Mouse (Mus musculus) midbrain, embryonic 11.5 days (tissue): ENCODE measurements at regions not wholly inside any gene's neighbourhood (a gene's known extent, or its start where the extent isn't known, plus 50 kb on each side); places are given as distances from the start of the nearest gene placed in this dataset.

Experiments
- ATAC-seq: fragments of 200-750 bp; cut with Nextera tagmentation; 2 replicates; pipeline ENCODE4 v1.8.0; 2017; ENCODE audit warnings: moderate TSS enrichment, moderate library complexity; ENCODE audit not compliant: low FRiP score
- DNase-seq: peaks from one replicate; pipeline ENCODE4 v3.0.0; 2015; ENCODE audit warnings: low spot score; ENCODE audit errors: missing footprints
- H3K27ac ChIP-seq: fragments of 300-500 bp; sonication (generic); 2 replicates; pipeline ENCODE4 v1.5.1; 2014; ENCODE audit warnings: low read depth, low read length
- H3K27me3 ChIP-seq: fragments of 300-500 bp; sonication (generic); 2 replicates; pipeline ENCODE4 v1.6.1; 2014; ENCODE audit warnings: mild to moderate bottlenecking, low read length, moderate library complexity, mixed read lengths; ENCODE audit not compliant: control insufficient read depth, insufficient read depth
- H3K36me3 ChIP-seq: fragments of 300-500 bp; sonication (generic); 2 replicates; pipeline ENCODE4 v1.6.1; 2014; ENCODE audit warnings: mild to moderate bottlenecking, low read length, moderate library complexity, mixed read lengths; ENCODE audit not compliant: control insufficient read depth, insufficient read depth
- H3K4me1 ChIP-seq: fragments of 300-500 bp; sonication (generic); 2 replicates; pipeline ENCODE4 v1.6.1; 2014; ENCODE audit warnings: low read length; ENCODE audit not compliant: control insufficient read depth, insufficient read depth
- H3K4me2 ChIP-seq: fragments of 300-500 bp; sonication (generic); 2 replicates; pipeline ENCODE4 v1.6.1; 2014; ENCODE audit warnings: mild to moderate bottlenecking, moderate library complexity
- H3K4me3 ChIP-seq: fragments of 300-500 bp; sonication (generic); 2 replicates; pipeline ENCODE4 v1.5.1; 2014; ENCODE audit warnings: low read depth, low read length
- H3K9ac ChIP-seq: fragments of 300-500 bp; sonication (generic); 2 replicates; pipeline ENCODE4 v1.6.1; 2014; ENCODE audit warnings: low read length
- H3K9me3 ChIP-seq: fragments of 300-500 bp; sonication (generic); 2 replicates; pipeline ENCODE4 v1.6.1; 2016; ENCODE audit warnings: low read length; ENCODE audit not compliant: control insufficient read depth
- WGBS: fragments of 180-500 bp; shearing (Covaris S2); extraction: QIAGEN DNeasy Blood & Tissue Kit; methylation state at CpG from one replicate; pipeline ENCODE4 v1.1.7; 2014; 5-methylcytosine and 5-hydroxymethylcytosine counted together

DNA sequence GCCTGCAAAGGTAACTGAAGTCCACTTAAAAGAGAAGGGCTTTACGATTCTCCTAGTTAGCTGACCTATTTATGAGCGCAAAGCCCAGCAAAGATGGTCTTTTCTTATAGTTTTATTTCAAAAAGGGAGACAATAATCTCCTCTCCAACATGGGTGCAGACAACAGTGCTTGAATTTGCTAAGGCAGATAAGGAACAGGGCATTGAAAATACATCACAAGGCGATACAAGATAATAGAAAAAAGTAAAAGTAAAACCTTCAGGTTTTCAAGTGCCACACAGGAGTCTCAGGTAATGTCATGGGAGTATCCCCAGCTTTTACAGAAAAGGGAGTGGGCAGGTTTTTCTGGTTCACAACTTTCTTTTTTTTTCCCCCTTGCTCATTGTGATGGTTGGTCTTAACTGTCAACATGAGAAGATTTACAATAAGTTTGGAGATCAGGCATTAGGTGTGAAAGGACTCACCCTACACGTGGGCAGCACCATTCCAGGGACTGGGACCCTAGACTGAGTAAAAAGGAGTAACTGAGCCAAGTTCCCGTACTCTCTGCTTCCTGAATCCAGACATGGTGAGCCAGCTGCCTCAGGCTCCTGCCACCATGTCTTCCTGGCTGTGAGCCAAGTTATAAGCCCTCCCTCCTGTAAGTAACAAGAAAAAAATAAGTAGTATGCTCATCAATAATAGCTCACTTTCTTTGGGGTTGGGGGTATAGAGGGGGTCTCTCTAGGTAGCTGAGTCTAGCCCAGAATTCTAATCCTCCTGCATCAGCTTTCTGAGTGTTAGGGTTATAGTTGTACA is 78.1 kb upstream of the Serbp1 start:
- ATAC-seq, result no peak
- Histone ChIP-seq H3K27ac (no peak overlapping the region), H3K36me3 (no peaks in the 10 kb centered on the region), H3K27me3 (no peaks in the 10 kb centered on the region), H3K9me3 (no peaks in the 10 kb centered on the region), H3K4me1 (no peaks in the 10 kb centered on the region), H3K9ac (no peak overlapping the region), H3K4me3 (no peak overlapping the region), H3K4me2 (no peak overlapping the region)
- 83% methylated on average over 5 of the region's 5 CpGs for WGBS
- DNase-seq, result peak; percentile 66

- H3K9ac ChIP-seq, result no peak overlapping the region
- H3K27ac ChIP-seq, result no peak overlapping the region
- H3K4me3 ChIP-seq, result no peak overlapping the region
- 0 out of 2 replicates have a peak, but pooled peaks have one; percentile 20 for ATAC-seq
- H3K4me1 ChIP-seq, result no peaks in the 10 kb centered on the region
- H3K4me2 ChIP-seq, result no peak overlapping the region; the same call in 1 of the 2 replicates
- peak; percentile 75 for DNase-seq
- H3K27me3 ChIP-seq, result no peaks in the 10 kb centered on the region
- no peaks in the 10 kb centered on the region for H3K9me3 ChIP-seq
- 24% methylated on average over 2 of the region's 2 CpGs for WGBS
- no peaks in the 10 kb centered on the region for H3K36me3 ChIP-seq
These were observed 78.8 kb upstream of the Serbp1 start for GRCm38 (mm10) chr6:67159224-67159623.

- H3K4me3 ChIP-seq, result no peak overlapping the region
- H3K9me3 ChIP-seq, result no peaks in the 10 kb centered on the region
- no peak overlapping the region for H3K27ac ChIP-seq
- 6% methylated on average over 10 of the region's 10 CpGs for WGBS
- no peak overlapping the region for H3K9ac ChIP-seq
- no peaks in the 10 kb centered on the region for H3K36me3 ChIP-seq
- DNase-seq (peak; percentile 97), ATAC-seq (peak; percentile 88)
- H3K4me2 ChIP-seq, result no peak overlapping the region; the same call in 1 of the 2 replicates
- no peaks in the 10 kb centered on the region for H3K27me3 ChIP-seq
- no peaks in the 10 kb centered on the region for H3K4me1 ChIP-seq
These were observed 79.2 kb upstream of the Serbp1 start for GRCm38 (mm10) chr6:67158765-67159164.

DNA sequence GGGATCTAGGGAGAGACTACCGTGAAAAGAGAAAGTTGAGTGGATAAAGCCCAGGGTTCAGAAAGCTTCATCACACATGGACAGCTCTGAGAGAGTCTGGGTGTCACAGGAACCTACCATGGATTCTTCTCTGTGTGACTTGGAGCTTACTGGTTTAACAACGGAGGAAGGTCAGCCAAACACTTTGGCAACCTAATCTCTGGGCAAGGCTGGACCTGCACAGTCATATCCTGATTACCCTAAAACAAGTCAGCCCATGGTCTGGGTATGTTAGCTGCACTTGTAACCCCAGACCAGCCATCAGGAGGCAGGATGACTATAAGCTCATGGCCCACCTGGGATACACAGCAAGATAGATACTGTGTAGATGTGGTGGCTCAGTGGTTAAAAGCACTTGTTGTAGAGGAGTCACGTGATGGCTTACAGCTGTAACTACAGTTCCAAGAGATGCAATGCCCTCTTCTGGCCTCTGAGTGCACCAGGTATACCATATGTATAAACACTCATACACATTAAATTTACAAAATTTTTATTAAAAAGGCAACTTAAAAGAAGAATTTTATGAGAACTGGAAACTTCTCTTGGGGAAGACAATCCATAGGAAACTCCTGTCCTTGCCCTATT is 85.0 kb upstream of the Serbp1 start:
- H3K27me3 ChIP-seq, result no peaks in the 10 kb centered on the region
- ATAC-seq, result no peak

GRCm38 (mm10) chr6:67151515-67151914 is 86.5 kb upstream of the Serbp1 start:
- Histone ChIP-seq H3K27me3 (no peaks in the 10 kb centered on the region), H3K4me2 (no peak overlapping the region), H3K4me1 (no peaks in the 10 kb centered on the region), H3K4me3 (no peak overlapping the region), H3K36me3 (no peaks in the 10 kb centered on the region), H3K9ac (no peak overlapping the region), H3K9me3 (no peaks in the 10 kb centered on the region), H3K27ac (no peak overlapping the region)
- WGBS, result 95% methylated on average over 2 of the region's 2 CpGs
- ATAC-seq (no peak), DNase-seq (no peak)

More for the DNA sequence above, 85.0 kb upstream of the Serbp1 start:
- 82% methylated on average over 3 of the region's 3 CpGs for WGBS
- DNase-seq, result no peak
- Histone ChIP-seq H3K9me3 (no peaks in the 10 kb centered on the region), H3K36me3 (no peaks in the 10 kb centered on the region), H3K27ac (no peak overlapping the region), H3K9ac (no peak overlapping the region), H3K4me1 (no peaks in the 10 kb centered on the region), H3K4me2 (no peak overlapping the region), H3K4me3 (no peak overlapping the region)

- no peak overlapping the region for H3K4me3 ChIP-seq
- H3K36me3 ChIP-seq, result no peaks in the 10 kb centered on the region
- no peak overlapping the region for H3K9ac ChIP-seq
- H3K27me3 ChIP-seq, result no peaks in the 10 kb centered on the region
- no peak overlapping the region for H3K4me2 ChIP-seq
- 83% methylated on average over 2 of the region's 2 CpGs for WGBS
- no peak overlapping the region for H3K27ac ChIP-seq
- DNase-seq (no peak), ATAC-seq (no peak)
- H3K9me3 ChIP-seq, result no peaks in the 10 kb centered on the region
- H3K4me1 ChIP-seq, result no peaks in the 10 kb centered on the region
These were observed 88.6 kb upstream of the Serbp1 start for GRCm38 (mm10) chr6:67149425-67149824.

- no peak overlapping the region for H3K27ac ChIP-seq
These were observed 91.3 kb upstream of the Serbp1 start for GRCm38 (mm10) chr6:67146708-67147107.

GRCm38 (mm10) chr6:67145969-67146368 is 92.0 kb upstream of the Serbp1 start:
- no peak overlapping the region for H3K4me2 ChIP-seq

More at GRCm38 (mm10) chr6:67146708-67147107, 91.3 kb upstream of the Serbp1 start:
- no peak overlapping the region for H3K4me2 ChIP-seq
- H3K4me3 ChIP-seq, result no peak overlapping the region
- H3K27me3 ChIP-seq, result no peaks in the 10 kb centered on the region
- WGBS, result 26% methylated on average over 4 of the region's 4 CpGs
- H3K4me1 ChIP-seq, result no peaks in the 10 kb centered on the region
- ATAC-seq, result no peak
- H3K9me3 ChIP-seq, result no peaks in the 10 kb centered on the region
- no peak for DNase-seq
- no peaks in the 10 kb centered on the region for H3K36me3 ChIP-seq
- H3K9ac ChIP-seq, result no peak overlapping the region

GRCm38 (mm10) chr6:67144946-67145716 is 92.8 kb upstream of the Serbp1 start:
- no peak overlapping the region for H3K4me3 ChIP-seq

More at GRCm38 (mm10) chr6:67145969-67146368, 92.0 kb upstream of the Serbp1 start:
- Histone ChIP-seq H3K27ac (no peak overlapping the region), H3K4me3 (no peak overlapping the region), H3K9ac (no peak overlapping the region), H3K27me3 (no peaks in the 10 kb centered on the region), H3K4me1 (no peaks in the 10 kb centered on the region), H3K36me3 (no peaks in the 10 kb centered on the region), H3K9me3 (no peaks in the 10 kb centered on the region)
- ATAC-seq (no peak), DNase-seq (no peak)
- WGBS, result 59% methylated on average over 5 of the region's 5 CpGs

More at GRCm38 (mm10) chr6:67144946-67145716, 92.8 kb upstream of the Serbp1 start:
- 72% methylated on average over 13 of the region's 13 CpGs for WGBS
- Histone ChIP-seq H3K9me3 (no peaks in the 10 kb centered on the region), H3K4me1 (no peaks in the 10 kb centered on the region), H3K36me3 (no peaks in the 10 kb centered on the region), H3K4me2 (no peak overlapping the region), H3K9ac (no peak overlapping the region), H3K27me3 (no peaks in the 10 kb centered on the region), H3K27ac (no peak overlapping the region)
- ATAC-seq (no peak), DNase-seq (no peak)
